Comparison of ENCODE assay signal across 9 mouse cellular contexts in the genomic region with DNA sequence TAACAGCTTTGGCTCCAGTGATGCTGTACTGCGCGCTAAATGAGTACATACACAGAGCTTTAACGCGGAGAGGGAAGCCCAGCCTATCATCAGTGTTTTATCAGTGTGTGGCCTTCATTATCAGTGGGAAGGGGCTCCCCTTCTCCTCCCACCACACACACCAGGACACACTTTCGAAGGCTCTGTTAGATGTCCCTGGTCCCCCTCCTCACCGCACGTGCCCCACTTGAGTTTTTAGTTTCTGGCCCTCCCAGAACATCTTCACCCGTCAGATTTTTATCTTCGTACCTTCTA. TPM values are rescaled to one million over a fixed set of nuclear protein-coding genes. Genes with fewer than 3 reads are reported as not detected.
DNase-seq lines count a peak whose midpoint lies in the region; ATAC-seq and TF ChIP-seq lines count a peak whose summit lies in the region.
"Had no signal": no experiment of that assay in that cellular context is flagged by ENCODE, and none has a peak within 500 bp of the region (broad histone marks: within the 10 kb centered on the region; RNA-seq: fewer than 3 reads in every experiment).

No protein-coding gene starts in this region.

- TF ChIP-seq POLR2A in liver, adult 2 months (IDR thresholded peaks at IDR 0.05; ENCODE audit: extremely low read depth, insufficient read depth, low read length): no peak

- peak overlapping the region; percentile 60 for H3K27ac ChIP-seq in liver, adult 2 months (replicated peaks; ENCODE audit: insufficient read depth, low read depth, low read length)
- H3K27ac ChIP-seq in embryonic facial prominence, embryonic 11.5 days (replicated peaks; ENCODE audit: low read depth, low read length): no peak overlapping the region
- peak overlapping the region; percentile 63 for H3K27ac ChIP-seq in hindbrain, embryonic 16.5 days (ENCODE audit: low read depth, low read length)
- no peak overlapping the region for H3K27ac ChIP-seq in midbrain, postnatal 0 days (ENCODE audit: low read depth, low read length)

- no peaks in the 10 kb centered on the region for H3K36me3 ChIP-seq in liver, adult 2 months (ENCODE audit: control insufficient read depth, insufficient read depth, low read length)
- no peaks in the 10 kb centered on the region for H3K36me3 ChIP-seq in embryonic facial prominence, embryonic 11.5 days (replicated peaks; ENCODE audit: control insufficient read depth, insufficient read depth, low read depth, low read length)
- H3K36me3 ChIP-seq in hindbrain, embryonic 16.5 days (ENCODE audit: control insufficient read depth, insufficient read depth, low read length): no peaks in the 10 kb centered on the region
- no peaks in the 10 kb centered on the region for H3K36me3 ChIP-seq in midbrain, postnatal 0 days (ENCODE audit: insufficient read depth, low read length)

- no peak for TF ChIP-seq CTCF in liver, adult 2 months (IDR thresholded peaks at IDR 0.05; ENCODE audit: low read depth, low read length)
- no peak for TF ChIP-seq CTCF in midbrain, postnatal 0 days (IDR thresholded peaks at IDR 0.05)

- no peaks in the 10 kb centered on the region for H3K9me3 ChIP-seq in embryonic facial prominence, embryonic 11.5 days (replicated peaks; ENCODE audit: control insufficient read depth, low read length)
- no peaks in the 10 kb centered on the region for H3K9me3 ChIP-seq in hindbrain, embryonic 16.5 days (ENCODE audit: control insufficient read depth, low read length)
- H3K9me3 ChIP-seq in midbrain, postnatal 0 days (ENCODE audit: low read length): no peaks in the 10 kb centered on the region

- peaks cover 20% of the 10 kb centered on the region for H3K4me1 ChIP-seq in liver, adult 2 months (ENCODE audit: control insufficient read depth, insufficient read depth, low read length)
- peaks cover 10% of the 10 kb centered on the region for H3K4me1 ChIP-seq in embryonic facial prominence, embryonic 11.5 days (ENCODE audit: control insufficient read depth, insufficient read depth, low read length)
- peaks cover 32% of the 10 kb centered on the region for H3K4me1 ChIP-seq in hindbrain, embryonic 16.5 days (ENCODE audit: control insufficient read depth, insufficient read depth, low read depth, low read length)
- peaks cover 11% of the 10 kb centered on the region for H3K4me1 ChIP-seq in midbrain, postnatal 0 days (ENCODE audit: insufficient read depth, low read length)

- no peak for ATAC-seq in embryonic facial prominence, embryonic 11.5 days (replicated peaks; ENCODE audit: insufficient number of reproducible peaks, low FRiP score, low TSS enrichment, low read depth)
- 0 out of 2 replicates have a peak, but pooled peaks have one; percentile 0 for ATAC-seq in hindbrain, embryonic 16.5 days
- 0 out of 2 replicates have a peak, but pooled peaks have one; percentile 1 for ATAC-seq in midbrain, postnatal 0 days (ENCODE audit: low FRiP score)

- H3K9ac ChIP-seq in liver, adult 2 months (ENCODE audit: low read depth, low read length): peak overlapping the region; percentile 90
- H3K9ac ChIP-seq in embryonic facial prominence, embryonic 11.5 days (replicated peaks; ENCODE audit: low read length): peak overlapping the region; percentile 61
- peak overlapping the region; percentile 80 for H3K9ac ChIP-seq in hindbrain, embryonic 16.5 days (ENCODE audit: low read depth, low read length)
- H3K9ac ChIP-seq in midbrain, postnatal 0 days (replicated peaks; ENCODE audit: low read length, poor library complexity, severe bottlenecking): peak overlapping the region; percentile 70

- H3K27me3 ChIP-seq in liver, adult 2 months (ENCODE audit: control insufficient read depth, insufficient read depth, low read length): no peaks in the 10 kb centered on the region
- H3K27me3 ChIP-seq in embryonic facial prominence, embryonic 11.5 days (ENCODE audit: control insufficient read depth, insufficient read depth, low read length): no peaks in the 10 kb centered on the region
- H3K27me3 ChIP-seq in hindbrain, embryonic 16.5 days (replicated peaks; ENCODE audit: control insufficient read depth, insufficient read depth, low read length): no peaks in the 10 kb centered on the region
- H3K27me3 ChIP-seq in midbrain, postnatal 0 days (ENCODE audit: insufficient read depth, low read length): no peaks in the 10 kb centered on the region

- WGBS in liver, adult 2 months: 12% methylated on average over 9 of the region's 9 CpGs
- 11% methylated on average over 9 of the region's 9 CpGs for WGBS in embryonic facial prominence, embryonic 11.5 days
- 12% methylated on average over 9 of the region's 9 CpGs for WGBS in hindbrain, embryonic 16.5 days
- 12% methylated on average over 9 of the region's 9 CpGs for WGBS in midbrain, postnatal 0 days

- no peak for DNase-seq in liver, adult 2 months (ENCODE audit: extremely low read depth, low read depth, low spot score)
- DNase-seq in liver: no peak
- DNase-seq in embryonic facial prominence, embryonic 11.5 days (ENCODE audit: low spot score): no peak
- no peak for DNase-seq in midbrain, postnatal 0 days (ENCODE audit: low spot score)
- DNase-seq in ovary, postnatal 14 days (ENCODE audit: low spot score): no peak
- no peak for DNase-seq in natural killer cell, adult 2 months (ENCODE audit: low spot score in 2 of 2)
- DNase-seq in right cerebral cortex, postnatal 10 days (ENCODE audit: low spot score in 2 of 2): no peak
- DNase-seq: cerebellum, adult 8-10 months had no signal

- peak overlapping the region; percentile 88; the same call in 1 of the 2 replicates for H3K4me3 ChIP-seq in liver, adult 2 months (ENCODE audit: insufficient read depth, low read depth, low read length)
- peak overlapping the region; percentile 65 for H3K4me3 ChIP-seq in embryonic facial prominence, embryonic 11.5 days (ENCODE audit: low read depth, low read length)
- H3K4me3 ChIP-seq in hindbrain, embryonic 16.5 days (ENCODE audit: low read length): peak overlapping the region; percentile 71
- H3K4me3 ChIP-seq in midbrain, postnatal 0 days (ENCODE audit: low read depth, low read length): peak overlapping the region; percentile 66

- peaks cover 39% of the 10 kb centered on the region for H3K79me2 ChIP-seq in liver, adult 2 months (ENCODE audit: control insufficient read depth, insufficient read depth, low read length)

- peak overlapping the region; percentile 74 for H3K4me2 ChIP-seq in embryonic facial prominence, embryonic 11.5 days (ENCODE audit: low read depth, low read length)
- peak overlapping the region; percentile 91 for H3K4me2 ChIP-seq in hindbrain, embryonic 16.5 days (ENCODE audit: low read length)
- peak overlapping the region; percentile 85 for H3K4me2 ChIP-seq in midbrain, postnatal 0 days (ENCODE audit: low read depth, low read length, poor library complexity, severe bottlenecking)

RNA-seq across cellular contexts. Expression of a gene that starts 0.7 kb away (rescaled TPM):
- 4.1 and 6.9 TPM in 2 replicates for total RNA-seq in liver, adult 2 months (2014; rRNA removed)
- 25.7 and 27.0 TPM in 2 replicates for polyA plus RNA-seq in liver, adult 2 months (2012; rRNA removed)
- 29.4 and 30.9 TPM in 2 replicates for polyA plus RNA-seq in embryonic facial prominence, embryonic 11.5 days (2014; fragmentation: Nextera tagmentation; extraction: Ambion mirVana)
- 11.1 and 23.4 TPM in 2 replicates for polyA plus RNA-seq in hindbrain, embryonic 16.5 days (2015; fragmentation: Nextera tagmentation; extraction: Ambion mirVana)
- total RNA-seq in midbrain, postnatal 0 days (2014; rRNA removed): 48.2 and 56.0 TPM in 2 replicates
- polyA plus RNA-seq in midbrain, postnatal 0 days (2015; fragmentation: Nextera tagmentation; extraction: Ambion mirVana): 17.6 and 19.2 TPM in 2 replicates

RNA-seq across cellular contexts. Expression of a gene that starts 0.8 kb away (rescaled TPM):
- total RNA-seq in liver, adult 2 months (2014; rRNA removed): 4.0 and 7.0 TPM in 2 replicates
- polyA plus RNA-seq in liver, adult 2 months (2012; rRNA removed): 14.9 TPM in 2 replicates
- 25.6 and 28.6 TPM in 2 replicates for polyA plus RNA-seq in embryonic facial prominence, embryonic 11.5 days (2014; fragmentation: Nextera tagmentation; extraction: Ambion mirVana)
- polyA plus RNA-seq in hindbrain, embryonic 16.5 days (2015; fragmentation: Nextera tagmentation; extraction: Ambion mirVana): 18.2 and 21.5 TPM in 2 replicates
- total RNA-seq in midbrain, postnatal 0 days (2014; rRNA removed): 13.3 and 19.8 TPM in 2 replicates
- 8.9 and 9.6 TPM in 2 replicates for polyA plus RNA-seq in midbrain, postnatal 0 days (2015; fragmentation: Nextera tagmentation; extraction: Ambion mirVana)

RNA-seq across cellular contexts. Expression of a gene that starts 33.9 kb away (rescaled TPM):
- total RNA-seq in liver, adult 2 months (2014; rRNA removed): not detected in 2 replicates
- not detected in 2 replicates for polyA plus RNA-seq in liver, adult 2 months (2012; rRNA removed)
- not detected in 2 replicates for polyA plus RNA-seq in embryonic facial prominence, embryonic 11.5 days (2014; fragmentation: Nextera tagmentation; extraction: Ambion mirVana)
- 0.31 and 0.34 TPM in 2 replicates for polyA plus RNA-seq in hindbrain, embryonic 16.5 days (2015; fragmentation: Nextera tagmentation; extraction: Ambion mirVana)
- total RNA-seq in midbrain, postnatal 0 days (2014; rRNA removed): 1.3 and 2.6 TPM in 2 replicates
- 0.22 and 0.55 TPM in 2 replicates for polyA plus RNA-seq in midbrain, postnatal 0 days (2015; fragmentation: Nextera tagmentation; extraction: Ambion mirVana)

RNA-seq across cellular contexts. Expression of a gene that starts 50.2 kb away (rescaled TPM):
- total RNA-seq in liver, adult 2 months (2014; rRNA removed): not detected in 2 replicates
- polyA plus RNA-seq in liver, adult 2 months (2012; rRNA removed): 0.05 TPM in 1 of 2 replicates, not detected in the other
- polyA plus RNA-seq in embryonic facial prominence, embryonic 11.5 days (2014; fragmentation: Nextera tagmentation; extraction: Ambion mirVana): not detected in 2 replicates
- 0.14 TPM in 1 of 2 replicates, not detected in the other for polyA plus RNA-seq in hindbrain, embryonic 16.5 days (2015; fragmentation: Nextera tagmentation; extraction: Ambion mirVana)
- total RNA-seq in midbrain, postnatal 0 days (2014; rRNA removed): 1.4 TPM in 1 of 2 replicates, not detected in the other
- 0.16 and 0.47 TPM in 2 replicates for polyA plus RNA-seq in midbrain, postnatal 0 days (2015; fragmentation: Nextera tagmentation; extraction: Ambion mirVana)

RNA-seq across cellular contexts. Expression of a gene that starts 56.5 kb away (rescaled TPM):
- total RNA-seq in liver, adult 2 months (2014; rRNA removed): 8.7 and 16.4 TPM in 2 replicates
- 1.4 and 1.6 TPM in 2 replicates for polyA plus RNA-seq in liver, adult 2 months (2012; rRNA removed)
- polyA plus RNA-seq in embryonic facial prominence, embryonic 11.5 days (2014; fragmentation: Nextera tagmentation; extraction: Ambion mirVana): not detected in 2 replicates
- not detected in 2 replicates for polyA plus RNA-seq in hindbrain, embryonic 16.5 days (2015; fragmentation: Nextera tagmentation; extraction: Ambion mirVana)
- not detected in 2 replicates for total RNA-seq in midbrain, postnatal 0 days (2014; rRNA removed)
- not detected in 2 replicates for polyA plus RNA-seq in midbrain, postnatal 0 days (2015; fragmentation: Nextera tagmentation; extraction: Ambion mirVana)

Comparison
In these comparisons a context has a peak if more than half of its experiments do, and no peak if none do; other contexts are left out.
1. H3K27ac ChIP-seq: peak in liver, adult 2 months (single experiment) and hindbrain, embryonic 16.5 days (single experiment); none in embryonic facial prominence, embryonic 11.5 days (single experiment) and midbrain, postnatal 0 days (single experiment).
2. Peak in every context shown above with its lines, with median percentiles within 50 percentile points of each other: H3K4me3 ChIP-seq, H3K9ac ChIP-seq and H3K4me2 ChIP-seq.